Mouse (Mus musculus) duodenum, adult 2 months (tissue): ENCODE results near the gene Vwa5b2. TPM values are rescaled to one million over a fixed set of nuclear protein-coding genes. Genes with fewer than 3 reads are reported as not detected.

ENCODE experiments used
- polyA plus RNA-seq: library from polyadenylated mRNA; depleted of rRNA; stranded (reverse); fragments of >200 nt; gene quantifications from 2 replicates; pipeline ENCODE4 v1.2.3, GENCODE M21; 2012; ENCODE audit warnings: low replicate concordance; rRNA removed

Vwa5b2 gene
- 5.8 and 15.6 TPM in 2 replicates for polyA plus RNA-seq

DNA sequence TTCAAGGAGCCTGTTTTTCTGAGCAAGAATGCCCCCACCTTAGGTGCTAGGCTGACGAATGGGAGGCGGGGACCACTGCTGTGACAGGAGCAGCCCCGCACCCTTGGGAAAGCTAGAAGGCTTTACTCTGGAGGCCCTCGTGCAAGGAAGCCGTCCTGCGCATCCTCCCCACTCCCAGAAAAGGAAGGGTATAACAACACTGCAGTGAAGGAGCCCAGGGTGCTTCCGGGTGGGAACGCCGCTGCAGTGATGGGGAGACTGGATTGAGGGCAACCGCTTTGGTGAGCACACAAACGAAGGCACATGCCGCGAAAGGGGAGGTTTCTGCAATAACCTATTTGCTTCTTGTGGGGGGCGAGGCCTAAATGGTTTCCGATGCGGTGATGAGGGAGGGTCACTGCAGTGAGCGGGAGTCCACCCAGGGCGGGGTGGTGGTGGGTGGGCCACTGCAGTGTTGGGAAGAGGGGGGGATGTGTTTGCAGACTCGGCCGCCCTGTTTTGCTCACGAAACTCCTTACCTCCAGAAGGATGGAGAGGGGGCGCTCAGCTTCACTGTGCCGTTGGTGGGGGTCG is at the start of gene Vwa5b2:
TSS of gene Vwa5b2 (plus strand) at position 106 of the 573 bp plus-strand sequence.

GRCm38 (mm10) chr16:20548096-20548948 is 40.9 kb upstream of the Vwa5b2 start, which contains the start of gene Abcf3:
Abcf3 (plus strand) TSS chr16:20548577.

DNA sequence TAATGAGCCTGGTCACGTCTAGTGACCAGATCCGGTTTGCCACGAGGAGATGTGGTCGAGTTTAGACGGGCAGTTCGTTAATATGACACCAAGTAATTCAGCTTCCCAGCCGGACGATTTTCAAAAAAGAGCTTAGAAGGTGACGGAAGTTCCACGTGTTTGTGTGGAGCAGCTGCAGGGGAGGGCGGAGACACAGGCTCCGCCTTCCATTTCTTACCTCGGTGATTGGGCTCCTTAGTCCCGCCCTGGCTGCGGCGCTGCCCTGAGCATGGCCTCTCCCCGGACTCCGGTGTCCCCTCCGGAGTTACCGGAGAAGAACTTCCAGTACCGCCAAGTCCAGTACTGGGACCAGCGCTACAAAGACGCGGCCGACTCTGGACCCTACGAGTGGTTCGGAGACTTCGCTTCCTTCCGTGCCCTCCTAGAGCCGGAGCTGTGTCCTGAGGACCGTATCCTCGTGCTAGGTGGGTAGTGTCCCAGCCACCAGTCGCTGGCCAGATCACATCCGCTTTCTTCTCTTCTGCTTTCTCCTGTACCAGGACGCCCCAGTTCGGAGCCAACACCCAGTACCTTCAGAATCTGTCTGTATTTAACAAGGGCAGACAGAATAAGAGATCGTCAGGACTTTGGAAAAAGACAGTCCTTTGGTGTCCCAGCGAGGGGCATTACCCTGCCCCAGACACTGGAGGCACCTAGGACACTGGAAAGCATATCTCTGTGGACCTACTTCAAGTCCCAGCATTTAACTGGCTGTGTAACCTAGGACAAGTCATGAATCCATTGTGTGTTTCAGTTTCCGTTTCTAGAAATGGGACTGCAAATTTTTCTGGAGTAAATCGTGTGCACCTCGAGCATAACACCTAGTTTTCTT is 22.3 kb downstream of the Vwa5b2 start, which contains the start of the genes Eef1akmt4, Gm49333 and Alg3:
TSS of gene Eef1akmt4 (plus strand) at position 237 of the 871 bp plus-strand sequence.
TSS of gene Gm49333 (plus strand) at position 254 of the 871 bp plus-strand sequence.
TSS of gene Alg3 (minus strand) at position 379 of the 871 bp plus-strand sequence.

GRCm38 (mm10) chr16:20621191-20621990 is 32.1 kb downstream of the Vwa5b2 start, which contains the start of gene Camk2n2:
Camk2n2 (minus strand) TSS chr16:20621287.

GRCm38 (mm10) chr16:20629731-20630634 is 40.7 kb downstream of the Vwa5b2 start, which contains the start of gene Ece2:
Ece2 (plus strand) TSS chr16:20629828.

GRCm38 (mm10) chr16:20651076-20651946 is 62.0 kb downstream of the Vwa5b2 start, which contains the start of gene Psmd2:
Psmd2 (plus strand) TSS chr16:20651652.

Other genes with a start within 250 kb of the Vwa5b2 start
- gene Abcc5, start 163.1 kb upstream of the Vwa5b2 start, polyA plus RNA-seq: 12.5 and 18.1 TPM in 2 replicates
- 11.1 and 14.5 TPM in 2 replicates for gene Eif2b5, start 90.7 kb upstream of the Vwa5b2 start, polyA plus RNA-seq
- gene Dvl3, start 72.5 kb upstream of the Vwa5b2 start, polyA plus RNA-seq: 32.7 and 44.7 TPM in 2 replicates
- gene Ap2m1, start 54.0 kb upstream of the Vwa5b2 start, polyA plus RNA-seq: 358 and 481 TPM in 2 replicates
- 16.3 and 29.3 TPM in 2 replicates for gene Abcf3, start 40.9 kb upstream of the Vwa5b2 start, polyA plus RNA-seq
- gene Eef1akmt4, start 22.1 kb downstream of the Vwa5b2 start, polyA plus RNA-seq: 6.3 and 11.3 TPM in 2 replicates
- gene Gm49333, start 22.1 kb downstream of the Vwa5b2 start, polyA plus RNA-seq: 0.15 and 0.30 TPM in 2 replicates
- 21.4 and 23.3 TPM in 2 replicates for gene Alg3, start 22.3 kb downstream of the Vwa5b2 start, polyA plus RNA-seq
- gene Camk2n2, start 31.8 kb downstream of the Vwa5b2 start, polyA plus RNA-seq: 5.2 and 5.7 TPM in 2 replicates
- gene Ece2, start 40.4 kb downstream of the Vwa5b2 start, polyA plus RNA-seq: 0.19 TPM in 1 of 2 replicates, not detected in the other
- 22.5 and 32.8 TPM in 2 replicates for gene Psmd2, start 62.2 kb downstream of the Vwa5b2 start, polyA plus RNA-seq
- gene Eif4g1, start 78.8 kb downstream of the Vwa5b2 start, polyA plus RNA-seq: 261 and 397 TPM in 2 replicates
- gene Fam131a, start 103.8 kb downstream of the Vwa5b2 start, polyA plus RNA-seq: 3.0 and 6.5 TPM in 2 replicates
- gene Polr2h, start 128.2 kb downstream of the Vwa5b2 start, polyA plus RNA-seq: 6.8 and 8.2 TPM in 2 replicates
- gene Clcn2, start 128.3 kb downstream of the Vwa5b2 start, polyA plus RNA-seq: 142 and 219 TPM in 2 replicates
- gene Chrd, start 143.7 kb downstream of the Vwa5b2 start, polyA plus RNA-seq: 2.1 and 4.5 TPM in 2 replicates
- gene Thpo, start 145.0 kb downstream of the Vwa5b2 start, polyA plus RNA-seq: 4.2 and 6.7 TPM in 2 replicates